Mouse (Mus musculus) cerebellum, postnatal 10 days (tissue): ENCODE data around the gene Zfp14.

Experiments used
- DNase-seq, 2 experiments: peaks; one replicate each; pipeline ENCODE4 v3.0.0; 2021; ENCODE audit warnings: mixed read lengths in 2 of 2

The Zfp14 gene

DNA sequence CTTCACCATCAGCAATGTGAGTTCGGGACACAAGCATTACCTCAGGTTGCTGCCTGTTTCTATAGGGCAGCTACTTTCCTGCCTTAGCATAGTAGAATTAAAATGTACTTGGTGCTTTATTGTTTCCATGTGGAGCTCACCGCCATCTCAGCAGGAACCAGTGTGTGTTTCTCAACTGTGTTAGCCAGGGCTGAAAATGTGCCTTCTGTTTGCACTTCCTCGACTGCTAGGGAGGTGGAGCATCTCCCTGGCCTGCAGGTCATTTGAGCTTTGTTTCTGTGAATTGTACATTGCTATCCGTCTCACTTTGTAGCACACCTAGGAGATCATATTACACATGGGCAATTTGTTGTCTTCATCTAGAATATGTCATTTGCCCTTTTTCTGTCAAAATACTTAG lies 23.8 kb downstream of the Zfp14 start:
- DNase-seq, result no peak

DNA sequence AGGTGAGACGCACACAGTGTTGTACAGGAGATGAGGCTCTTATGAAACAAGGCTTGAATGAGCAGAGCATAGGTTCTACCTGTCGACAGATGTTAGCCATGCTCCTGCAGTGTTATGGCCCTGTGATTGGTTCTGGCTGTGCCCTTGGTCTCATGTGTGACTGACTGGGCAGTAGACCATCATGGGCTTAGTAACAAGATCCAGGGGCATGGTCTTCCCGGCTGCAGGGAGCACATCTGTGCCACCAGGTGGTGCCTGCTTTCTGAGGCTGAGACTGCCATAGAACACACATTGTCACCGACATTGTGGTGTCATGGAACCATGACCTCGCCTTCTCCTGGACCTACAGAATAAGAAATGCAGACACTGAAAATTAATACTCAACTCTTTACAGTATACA lies 25.8 kb downstream of the Zfp14 start:
- no peak for DNase-seq

DNA sequence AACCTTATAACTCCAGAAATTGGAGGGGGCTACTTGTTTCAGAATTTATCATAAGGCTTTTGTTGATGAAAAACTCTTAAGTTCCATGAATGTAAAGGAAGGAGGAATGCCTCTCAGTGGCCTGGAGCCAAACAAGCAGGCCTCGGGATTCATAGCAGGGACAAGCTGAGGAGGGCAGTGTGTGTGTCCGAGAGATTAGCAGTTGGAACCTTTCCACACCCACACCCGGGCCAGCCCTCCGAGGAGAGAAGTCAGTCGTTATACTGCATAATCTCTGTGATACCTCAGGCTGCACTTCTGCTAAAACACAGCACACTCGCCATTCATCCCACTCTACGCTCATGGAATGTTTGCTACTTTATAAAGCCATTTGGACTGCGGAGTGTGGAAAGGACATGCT lies 27.4 kb downstream of the Zfp14 start:
- DNase-seq, result no peak

DNA sequence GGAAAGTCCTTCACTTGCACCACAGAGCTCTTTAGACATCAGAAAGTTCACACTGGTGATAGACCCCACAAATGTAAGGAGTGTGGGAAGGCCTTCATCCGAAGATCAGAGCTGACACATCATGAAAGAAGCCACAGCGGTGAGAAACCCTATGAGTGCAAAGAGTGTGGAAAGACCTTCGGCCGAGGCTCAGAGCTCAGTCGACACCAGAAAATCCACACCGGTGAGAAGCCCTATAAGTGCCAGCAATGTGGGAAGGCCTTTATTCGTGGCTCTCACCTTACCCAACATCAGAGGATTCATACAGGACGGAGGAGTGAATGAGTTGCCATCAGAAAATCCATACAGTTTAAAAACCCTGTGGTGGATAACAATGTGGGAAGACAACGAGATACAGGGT lies 27.9 kb downstream of the Zfp14 start:
- no peak for DNase-seq

DNA sequence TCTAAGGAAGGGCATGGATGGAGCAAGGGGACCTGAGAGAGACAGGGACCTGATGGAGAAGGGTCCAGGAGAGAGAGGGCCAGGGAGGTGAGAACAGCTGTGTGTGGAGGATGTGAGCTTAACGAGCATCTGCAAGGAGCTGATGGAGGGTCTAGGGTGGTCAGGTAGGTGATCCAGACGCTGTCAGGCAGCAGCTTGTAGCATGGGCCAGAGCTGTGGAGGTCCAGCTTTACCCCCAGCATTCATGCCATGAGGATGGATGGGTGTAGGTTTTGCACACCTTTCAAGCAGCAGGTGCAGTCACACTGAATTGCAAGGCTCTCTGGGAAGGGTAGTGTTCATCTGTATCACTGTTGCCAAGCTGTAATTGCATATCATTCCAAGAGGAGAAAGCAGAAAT lies 31.6 kb downstream of the Zfp14 start:
- DNase-seq, result no peak

DNA sequence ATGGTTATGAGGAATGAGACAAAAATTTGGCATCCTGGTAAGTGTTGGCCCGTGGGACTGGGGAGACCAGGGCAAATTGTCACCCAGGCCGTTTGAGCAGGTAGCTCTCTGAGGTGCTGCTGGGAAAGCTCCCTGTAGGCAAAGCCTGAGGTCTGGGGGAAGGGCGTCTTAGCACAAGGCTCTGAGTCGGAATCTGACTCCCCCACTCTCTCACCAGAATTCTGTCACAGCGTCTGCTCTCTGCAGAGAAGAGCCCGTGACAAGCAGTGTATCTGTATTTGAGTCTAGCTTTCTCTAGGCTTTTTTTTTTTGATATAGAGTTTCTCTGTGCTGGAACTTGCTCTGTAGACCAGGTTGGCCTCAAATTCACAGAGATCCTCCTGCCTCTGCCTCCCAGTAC lies 34.0 kb downstream of the Zfp14 start:
- DNase-seq, result no peak

DNA sequence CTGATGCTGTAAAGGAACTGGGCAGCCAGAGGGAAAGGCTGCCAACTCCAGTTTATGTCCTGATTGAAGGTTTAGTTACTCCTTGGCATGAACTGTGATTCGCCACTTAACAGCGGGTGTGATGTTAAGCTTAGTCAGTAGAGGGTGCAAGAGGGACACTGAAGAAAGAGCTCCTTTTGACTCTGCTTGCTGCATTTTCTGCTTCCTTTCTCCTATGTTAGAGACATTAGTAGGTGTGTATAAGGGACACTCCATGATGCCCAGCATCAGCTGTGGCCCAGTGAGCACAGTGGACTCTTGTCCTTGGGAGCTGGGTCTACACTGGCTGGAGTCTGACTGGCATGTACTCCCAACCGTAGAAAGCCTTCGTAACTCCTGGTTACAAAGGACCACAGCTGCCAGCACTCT lies 38.2 kb downstream of the Zfp14 start:
- peak; percentile 76 to 81 for DNase-seq

DNA sequence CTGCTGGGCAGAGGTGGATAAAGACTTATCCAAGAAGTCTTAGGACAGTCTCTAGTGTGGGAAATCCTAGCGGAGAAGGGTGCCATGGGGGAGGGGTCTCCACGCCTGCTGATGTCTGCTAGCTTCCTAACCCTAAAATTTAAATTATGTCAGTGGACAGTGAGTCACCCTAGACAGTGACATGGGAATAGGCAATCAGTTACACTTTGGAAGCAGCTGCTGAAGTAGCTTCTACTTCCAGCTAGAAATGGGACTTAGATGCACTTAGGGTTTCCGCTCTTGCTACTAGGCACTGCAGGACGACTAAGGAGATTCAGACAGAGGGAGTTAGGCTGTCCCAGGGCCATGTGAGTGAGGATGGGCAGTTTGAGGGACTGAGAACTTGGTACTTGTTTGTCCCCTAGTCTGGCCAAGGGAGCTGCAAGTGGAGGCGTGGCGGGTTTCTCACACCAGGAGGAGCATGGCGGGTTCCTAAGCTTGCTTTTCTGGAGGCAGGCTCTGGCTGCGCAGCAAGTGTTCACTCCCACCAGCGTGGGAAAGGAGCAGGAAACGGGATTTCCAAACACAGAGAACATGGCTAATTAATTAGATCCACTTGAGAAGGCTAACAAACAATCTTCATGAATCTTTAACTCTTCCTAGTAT lies 40.5 kb downstream of the Zfp14 start:
- no peak for DNase-seq

DNA sequence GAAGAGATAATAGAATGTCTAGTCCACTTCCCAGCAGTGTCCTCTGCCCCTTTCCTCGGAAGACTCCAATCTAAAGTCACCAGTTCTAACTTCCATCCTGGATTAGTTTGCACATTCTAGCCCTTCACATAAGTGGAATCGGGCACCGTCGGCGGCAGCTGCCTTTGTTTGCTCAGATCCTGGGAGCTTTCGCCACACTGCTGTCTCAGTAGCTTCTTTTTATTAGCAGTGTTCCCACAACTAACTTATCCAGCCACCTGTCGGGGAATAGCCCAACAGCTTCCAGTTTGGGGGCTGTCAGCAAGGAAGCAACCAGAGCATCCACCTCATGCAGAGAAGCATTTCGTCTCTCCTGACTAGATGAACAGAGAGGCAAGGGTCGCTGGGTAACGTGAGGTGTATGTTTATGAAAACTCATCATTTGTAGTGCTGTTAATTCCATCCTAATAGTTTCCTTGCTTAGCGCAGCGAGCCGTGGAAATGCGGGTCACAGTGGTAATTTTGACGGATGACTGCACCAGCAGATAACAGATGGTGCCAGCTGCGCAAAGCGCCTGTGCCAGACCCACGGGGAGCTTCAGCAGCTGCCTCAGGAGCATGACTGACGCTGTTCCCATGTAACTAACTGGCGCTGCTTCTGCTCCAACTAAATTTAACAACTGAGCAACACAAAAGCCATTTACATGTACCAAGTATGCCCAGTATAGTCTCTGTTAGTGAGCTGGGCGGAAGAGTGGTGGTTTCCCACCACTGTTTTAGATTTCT lies 41.7 kb downstream of the Zfp14 start:
- peak; percentile 79 to 80 for DNase-seq

DNA sequence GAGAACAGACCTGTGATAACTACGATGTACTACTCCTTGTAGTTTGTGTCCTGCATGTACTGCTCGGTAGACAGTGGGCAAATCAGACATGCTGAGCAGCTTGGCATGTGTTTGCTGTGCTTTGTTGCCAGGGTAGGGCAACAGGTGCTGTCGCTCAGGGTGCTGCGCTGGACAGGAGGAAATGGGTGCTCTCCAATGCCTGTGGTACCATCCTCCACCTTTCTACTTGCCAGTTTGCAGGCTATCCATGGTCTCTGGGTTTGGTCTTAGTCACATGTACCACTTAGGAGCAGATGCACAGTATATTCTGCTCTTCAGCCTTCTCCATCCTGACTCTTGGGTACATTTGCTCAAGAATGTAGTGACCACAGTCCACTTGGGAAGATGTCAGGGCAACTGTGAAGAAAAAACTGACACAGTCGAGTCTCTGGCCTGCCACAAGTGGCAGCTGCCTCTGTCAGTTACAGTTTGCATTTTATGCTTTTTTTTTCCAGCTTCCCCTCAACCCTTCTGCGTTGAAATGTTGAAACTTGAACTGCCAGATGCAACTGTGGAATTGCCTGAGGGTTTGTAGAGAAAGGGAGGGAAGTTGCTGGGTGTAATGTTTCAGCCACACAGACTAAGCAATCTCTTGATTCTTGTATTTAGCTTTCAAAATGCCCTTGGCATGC lies 43.0 kb downstream of the Zfp14 start:
- DNase-seq, result peak in 1 of 2 experiments; percentile 22

DNA sequence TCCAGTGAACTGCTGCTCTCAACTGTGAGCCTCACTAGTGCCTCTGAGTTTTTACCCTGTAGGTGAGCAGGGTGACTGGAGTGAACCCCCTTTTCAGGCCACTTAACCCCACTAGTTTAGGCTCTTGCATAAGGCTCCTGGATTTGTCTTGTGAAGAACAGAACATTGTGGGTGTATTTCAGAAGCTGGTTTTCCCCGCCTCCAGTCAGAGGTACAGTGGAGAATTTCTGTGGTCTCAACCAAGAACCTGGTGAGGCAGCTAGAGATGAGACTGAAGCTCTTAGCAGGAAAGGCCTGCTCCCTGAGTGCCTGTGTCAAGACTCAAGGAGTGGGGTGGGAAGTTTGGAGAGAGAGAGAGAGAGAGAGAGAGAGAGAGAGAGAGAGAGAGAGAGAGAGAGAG lies 43.6 kb downstream of the Zfp14 start:
- DNase-seq, result no peak

DNA sequence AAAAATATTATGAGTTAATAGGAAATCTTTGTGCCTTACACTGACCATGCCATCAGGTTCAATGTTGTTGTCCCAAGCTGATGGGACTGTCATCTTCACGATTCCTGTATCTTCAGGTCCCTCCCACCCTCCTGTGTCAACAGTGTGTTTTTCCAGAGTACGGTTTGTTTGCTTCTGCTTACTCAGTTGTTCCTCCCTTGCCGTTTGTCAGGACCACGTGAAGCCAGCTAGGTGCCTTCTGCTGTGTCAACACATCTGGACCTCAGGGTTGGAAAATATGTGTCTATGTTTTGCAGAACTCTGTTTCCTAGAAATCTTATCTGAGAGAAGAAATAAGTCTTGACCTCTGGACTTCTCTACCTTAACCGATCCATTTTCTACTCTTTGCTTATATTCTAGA lies 50.6 kb downstream of the Zfp14 start:
- DNase-seq, result no peak

DNA sequence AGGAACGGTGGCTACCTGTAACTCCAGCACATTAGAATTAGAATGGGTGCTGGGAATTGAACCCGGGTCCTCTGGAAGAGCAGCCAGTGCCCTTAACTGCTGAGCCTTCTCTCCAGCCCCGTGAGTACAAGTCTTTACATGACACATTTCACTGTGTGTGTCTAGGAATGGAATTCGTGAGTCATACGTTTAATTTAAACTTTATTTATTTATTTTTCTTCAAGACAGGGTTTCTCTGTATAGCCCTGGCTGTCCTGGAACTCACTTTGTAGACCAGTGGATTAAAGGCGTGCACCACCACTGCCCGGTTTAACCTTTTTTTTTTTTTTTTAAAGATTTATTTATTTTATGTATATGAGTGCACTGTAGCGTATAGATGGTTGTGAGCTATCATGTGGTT lies 56.0 kb downstream of the Zfp14 start:
- DNase-seq, result no peak

DNA sequence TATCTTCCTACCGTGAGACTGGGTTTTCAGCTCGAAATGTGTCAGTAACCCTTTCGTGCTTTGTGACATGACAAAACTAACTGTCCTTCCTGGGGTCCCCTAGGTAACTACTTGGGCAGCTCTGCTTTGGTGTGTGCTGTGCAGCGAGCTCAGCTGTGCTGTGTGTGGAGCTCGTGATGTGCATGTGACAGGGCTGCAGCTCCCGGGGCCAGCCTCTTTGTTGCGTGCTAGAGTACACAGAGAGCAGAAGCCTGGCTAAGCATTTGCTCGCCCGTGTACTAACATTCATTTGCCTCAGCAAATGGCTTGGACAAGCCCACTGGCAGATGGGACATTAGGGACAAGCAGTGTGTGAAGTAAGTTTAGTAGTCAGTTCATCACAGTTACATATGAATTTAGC lies 57.8 kb downstream of the Zfp14 start:
- DNase-seq, result no peak

DNA sequence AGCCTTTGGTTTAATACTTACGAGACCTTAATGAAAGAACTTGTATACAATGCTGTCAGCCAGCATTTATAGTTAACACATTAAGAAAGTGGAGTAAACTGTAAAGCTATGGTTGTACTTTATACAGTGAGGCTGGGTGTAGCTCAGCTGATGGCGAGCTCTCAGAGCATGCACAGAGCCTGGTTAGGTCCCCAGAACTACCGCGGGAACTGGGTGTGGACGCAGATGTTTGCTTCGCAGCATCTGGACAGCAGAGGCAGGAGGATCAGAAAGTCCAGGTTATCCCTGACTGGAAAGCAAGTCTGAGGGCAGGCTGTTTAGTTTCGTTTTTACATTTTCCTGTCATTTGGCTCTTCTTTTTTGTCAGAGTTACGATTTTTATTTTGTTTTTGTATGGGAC lies 58.5 kb downstream of the Zfp14 start:
- DNase-seq, result no peak

DNA sequence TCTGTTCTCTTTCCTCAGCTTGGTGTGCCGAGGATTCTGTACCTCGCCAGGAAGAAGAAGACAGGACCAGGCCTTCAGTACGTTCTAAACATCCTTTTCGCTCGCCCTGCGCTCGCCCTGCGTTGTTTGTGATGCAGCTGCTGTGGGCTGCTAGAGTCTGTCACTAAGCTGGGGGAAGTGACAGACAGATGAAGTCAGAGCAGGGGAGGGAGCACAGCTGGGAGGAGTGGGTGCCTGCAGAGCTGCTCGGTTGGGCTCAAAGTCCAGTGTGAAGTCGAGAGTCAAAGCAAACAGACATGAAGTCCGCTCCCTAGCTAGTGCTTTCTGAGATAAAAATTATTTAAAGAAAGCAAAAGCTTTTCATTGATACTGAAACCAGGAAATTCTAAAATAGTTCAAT lies 62.1 kb downstream of the Zfp14 start:
- DNase-seq, result no peak

DNA sequence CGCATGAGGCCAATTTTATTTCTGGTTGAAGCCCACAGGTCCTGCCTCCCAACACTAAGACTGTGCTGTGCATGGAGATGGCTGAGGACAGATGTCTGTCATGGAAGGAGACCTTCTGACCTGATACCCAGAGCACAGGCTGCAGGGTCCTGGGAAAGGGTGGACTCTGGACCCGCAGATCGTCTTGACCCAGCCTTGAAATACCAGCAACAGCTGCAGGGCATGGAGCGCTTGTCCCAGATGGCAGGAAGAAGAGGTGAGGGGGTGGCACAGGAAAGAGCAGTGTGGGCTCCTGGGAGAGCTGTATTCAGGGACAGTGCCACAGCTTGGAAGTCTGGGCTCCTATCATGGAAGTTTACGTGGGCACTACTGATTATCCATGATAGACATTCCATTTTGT lies 63.6 kb downstream of the Zfp14 start:
- no peak for DNase-seq
